Mouse (Mus musculus) forebrain, embryonic 14.5 days (tissue): Measurements from ENCODE around the gene Anks1. TPM values are rescaled to one million over a fixed set of nuclear protein-coding genes. Genes with fewer than 3 reads are reported as not detected.
A peak's percentile ranks its signal among the peaks of the same experiment; 100 is the strongest.

Experiments used
- ATAC-seq: fragments of 200-750 bp; cut with Nextera tagmentation; 2 replicates; pipeline ENCODE4 v1.8.0; 2017; ENCODE audit warnings: mild to moderate bottlenecking, moderate library complexity
- DNase-seq: peaks from one replicate; pipeline ENCODE4 v3.0.0-alpha.2; 2015; ENCODE audit warnings: low spot score
- H3K27ac ChIP-seq: fragments of 300-500 bp; sonication (generic); 2 replicates; pipeline ENCODE4 v1.5.1; 2014; ENCODE audit warnings: low read depth, mild to moderate bottlenecking, control low read depth, low read length, moderate library complexity
- H3K27me3 ChIP-seq: fragments of 300-500 bp; sonication (generic); replicated peaks from 2 replicates; pipeline ENCODE4 v1.6.1; 2014; ENCODE audit warnings: low read length, control low read depth, mixed read lengths; ENCODE audit not compliant: control insufficient read depth, insufficient read depth
- H3K36me3 ChIP-seq: fragments of 300-500 bp; sonication (generic); 2 replicates; pipeline ENCODE4 v1.6.1; 2014; ENCODE audit warnings: low read length, control low read depth; ENCODE audit not compliant: control insufficient read depth, insufficient read depth
- H3K4me1 ChIP-seq: fragments of 300-500 bp; sonication (generic); 2 replicates; pipeline ENCODE4 v1.6.1; 2014; ENCODE audit warnings: antibody characterized with exemption, low read length, control low read depth; ENCODE audit not compliant: control insufficient read depth, insufficient read depth
- H3K4me2 ChIP-seq: fragments of 300-500 bp; sonication (generic); 2 replicates; pipeline ENCODE4 v1.6.1; 2014; ENCODE audit warnings: mild to moderate bottlenecking, control low read depth, low read length
- H3K4me3 ChIP-seq: fragments of 300-500 bp; sonication (generic); 2 replicates; pipeline ENCODE4 v1.5.1; 2014; ENCODE audit warnings: low read depth, low read length, control low read depth
- H3K9ac ChIP-seq: fragments of 300-500 bp; sonication (generic); 2 replicates; pipeline ENCODE4 v1.6.1; 2014; ENCODE audit warnings: mild to moderate bottlenecking, low read length, control low read depth, moderate library complexity
- H3K9me3 ChIP-seq: fragments of 300-500 bp; sonication (generic); replicated peaks from 2 replicates; pipeline ENCODE4 v1.6.1; 2016; ENCODE audit warnings: low read length, control low read depth, mixed read lengths; ENCODE audit not compliant: control insufficient read depth
- WGBS: fragments of 180-500 bp; shearing (Covaris S2); extraction: QIAGEN DNeasy Blood & Tissue Kit; methylation state at CpG from one replicate; pipeline ENCODE4 v1.1.7; 2014; 5-methylcytosine and 5-hydroxymethylcytosine counted together
- polyA plus RNA-seq: library from polyadenylated mRNA; unstranded; fragments of >200 nt; fragmentation: Nextera tagmentation; extraction: Ambion mirVana; gene quantifications from 2 replicates; pipeline ENCODE4 v1.2.1, GENCODE M21; 2014

Anks1 gene
- 39.4 and 40.3 TPM in 2 replicates for polyA plus RNA-seq

- Histone ChIP-seq H3K9ac (peak within 1 kb of the TSS; percentile 89), H3K4me3 (peak within 1 kb of the TSS; percentile 94), H3K9me3 (no peaks in the 10 kb centered on the region), H3K36me3 (peaks cover 9% of the 10 kb centered on the region), H3K27me3 (no peaks in the 10 kb centered on the region), H3K4me1 (peaks cover 23% of the 10 kb centered on the region), H3K27ac (peak within 1 kb of the TSS; percentile 88), H3K4me2 (peak within 1 kb of the TSS; percentile 92)
- under 1% methylated on average over 63 of the region's 78 CpGs for WGBS
- DNase-seq, result peak; percentile 88
- peak; percentile 84 for ATAC-seq
Observed at GRCm38 (mm10) chr17:27908888-27909621, at the start of gene Anks1. TSS of gene Anks1 (plus strand) at chr17:27909306.

- DNase-seq (no peak), ATAC-seq (no peak)
- Histone ChIP-seq H3K4me3 (no peak overlapping the region), H3K27ac (no peak overlapping the region), H3K9me3 (no peaks in the 10 kb centered on the region), H3K4me1 (no peaks in the 10 kb centered on the region), H3K27me3 (no peaks in the 10 kb centered on the region), H3K9ac (no peak overlapping the region), H3K36me3 (no peaks in the 10 kb centered on the region), H3K4me2 (no peak overlapping the region)
- 78% methylated on average over 2 of the region's 2 CpGs for WGBS
Observed at GRCm38 (mm10) chr17:27865461-27865860, 43.6 kb upstream of the Anks1 start.

- Histone ChIP-seq H3K4me1 (no peaks in the 10 kb centered on the region), H3K27ac (no peak overlapping the region), H3K9me3 (no peaks in the 10 kb centered on the region), H3K36me3 (no peaks in the 10 kb centered on the region), H3K9ac (no peak overlapping the region), H3K4me3 (no peak overlapping the region), H3K27me3 (no peaks in the 10 kb centered on the region), H3K4me2 (no peak overlapping the region)
- WGBS, result 91% methylated on average over 4 of the region's 4 CpGs
- ATAC-seq (no peak), DNase-seq (no peak)
Observed at GRCm38 (mm10) chr17:27866737-27867136, 42.4 kb upstream of the Anks1 start.

GRCm38 (mm10) chr17:27871851-27872250 lies 37.3 kb upstream of the Anks1 start:
- Histone ChIP-seq H3K4me3 (no peak overlapping the region), H3K27ac (no peak overlapping the region), H3K4me1 (no peaks in the 10 kb centered on the region), H3K4me2 (no peak overlapping the region), H3K27me3 (no peaks in the 10 kb centered on the region), H3K9ac (no peak overlapping the region), H3K9me3 (no peaks in the 10 kb centered on the region), H3K36me3 (no peaks in the 10 kb centered on the region)
- ATAC-seq, result no peak
- WGBS, result 77% methylated on average over 3 of the region's 3 CpGs
- DNase-seq, result peak; percentile 61

- no peak for DNase-seq
- no peak for ATAC-seq
- no peak overlapping the region for H3K9ac ChIP-seq
Observed at GRCm38 (mm10) chr17:27873583-27873982, 35.5 kb upstream of the Anks1 start.

GRCm38 (mm10) chr17:27874510-27874909 lies 34.6 kb upstream of the Anks1 start:
- Histone ChIP-seq H3K27me3 (no peaks in the 10 kb centered on the region), H3K9me3 (no peaks in the 10 kb centered on the region), H3K9ac (no peak overlapping the region), H3K27ac (no peak overlapping the region), H3K4me2 (no peak overlapping the region), H3K36me3 (peaks cover 5% of the 10 kb centered on the region; the same call in 1 of the 2 replicates), H3K4me1 (no peaks in the 10 kb centered on the region), H3K4me3 (no peak overlapping the region)
- ATAC-seq, result no peak
- no peak for DNase-seq
- 81% methylated on average over 5 of the region's 5 CpGs for WGBS

More at GRCm38 (mm10) chr17:27873583-27873982, 35.5 kb upstream of the Anks1 start:
- WGBS, result 79% methylated on average over 3 of the region's 3 CpGs
- H3K36me3 ChIP-seq, result no peaks in the 10 kb centered on the region
- H3K27ac ChIP-seq, result no peak overlapping the region
- H3K27me3 ChIP-seq, result no peaks in the 10 kb centered on the region
- no peaks in the 10 kb centered on the region for H3K9me3 ChIP-seq
- no peaks in the 10 kb centered on the region for H3K4me1 ChIP-seq
- H3K4me2 ChIP-seq, result no peak overlapping the region
- no peak overlapping the region for H3K4me3 ChIP-seq

GRCm38 (mm10) chr17:27881518-27881917 lies 27.6 kb upstream of the Anks1 start:
- H3K27ac ChIP-seq, result no peak overlapping the region
- DNase-seq (no peak), ATAC-seq (no peak)
- WGBS, result 72% methylated on average over 11 of the region's 11 CpGs
- H3K27me3 ChIP-seq, result no peaks in the 10 kb centered on the region
- H3K9ac ChIP-seq, result no peak overlapping the region
- H3K4me2 ChIP-seq, result no peak overlapping the region
- no peaks in the 10 kb centered on the region for H3K9me3 ChIP-seq
- no peak overlapping the region for H3K4me3 ChIP-seq
- H3K36me3 ChIP-seq, result peaks cover 58% of the 10 kb centered on the region
- no peaks in the 10 kb centered on the region for H3K4me1 ChIP-seq

GRCm38 (mm10) chr17:27883129-27883528 lies 26.0 kb upstream of the Anks1 start:
- H3K4me1 ChIP-seq, result no peaks in the 10 kb centered on the region
- no peak overlapping the region for H3K9ac ChIP-seq
- no peak overlapping the region for H3K4me2 ChIP-seq
- peaks cover 72% of the 10 kb centered on the region for H3K36me3 ChIP-seq
- H3K27me3 ChIP-seq, result no peaks in the 10 kb centered on the region
- H3K4me3 ChIP-seq, result no peak overlapping the region
- ATAC-seq (no peak), DNase-seq (no peak)
- H3K9me3 ChIP-seq, result no peaks in the 10 kb centered on the region
- WGBS, result 90% methylated on average over 8 of the region's 8 CpGs
- no peak overlapping the region for H3K27ac ChIP-seq

GRCm38 (mm10) chr17:27883994-27884393 lies 25.1 kb upstream of the Anks1 start:
- H3K27ac ChIP-seq, result no peak overlapping the region
- H3K4me3 ChIP-seq, result no peak overlapping the region
- WGBS, result 92% methylated on average over 6 of the region's 6 CpGs
- DNase-seq (no peak), ATAC-seq (no peak)
- peaks cover 73% of the 10 kb centered on the region for H3K36me3 ChIP-seq
- H3K4me2 ChIP-seq, result no peak overlapping the region
- H3K4me1 ChIP-seq, result no peaks in the 10 kb centered on the region
- no peak overlapping the region for H3K9ac ChIP-seq
- H3K9me3 ChIP-seq, result no peaks in the 10 kb centered on the region
- no peaks in the 10 kb centered on the region for H3K27me3 ChIP-seq
